8 mouse cellular contexts compared by ENCODE assay signal in the genomic region with DNA sequence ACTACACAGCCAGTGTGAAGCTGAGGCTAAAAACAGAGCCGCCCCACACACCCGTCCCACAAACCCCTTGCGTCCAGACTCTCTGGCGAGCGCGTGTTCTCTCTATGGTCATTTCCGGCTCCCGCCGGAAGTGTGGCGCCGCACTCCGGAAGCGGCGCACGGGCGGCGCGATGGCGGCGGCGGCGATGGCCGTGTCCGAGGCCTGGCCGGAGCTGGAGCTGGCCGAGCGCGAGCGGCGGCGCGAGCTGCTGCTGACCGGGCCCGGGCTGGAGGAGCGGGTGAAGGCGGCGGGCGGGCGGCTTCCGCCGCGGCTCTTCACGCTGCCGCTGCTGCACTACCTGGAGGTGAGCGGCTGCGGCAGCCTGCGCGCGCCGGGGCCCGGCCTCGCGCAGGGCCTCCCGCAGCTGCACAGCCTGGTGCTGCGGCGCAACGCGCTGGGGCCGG. TPM values are rescaled to one million over a fixed set of nuclear protein-coding genes. Genes with fewer than 3 reads are reported as not detected.
DNase-seq lines count a peak whose midpoint lies in the region.

Gene Lrrc47, plus strand, starts transcription at position 86 of the 444 bp plus-strand sequence.

- WGBS in midbrain, embryonic 10.5 days = 0% methylated on average over 59 of the region's 59 CpGs

- H3K4me1 ChIP-seq in midbrain, embryonic 10.5 days = peaks cover 29% of the 10 kb centered on the region

- peak; percentile 90 for DNase-seq in adrenal gland, adult 2 months
- DNase-seq in embryo, embryonic 10 days (ENCODE audit: low spot score) = peak; percentile 88
- DNase-seq in gastrocnemius, postnatal 14 days = peak; percentile 82
- peak; percentile 83 for DNase-seq in induced T-regulatory cell, adult 2 months (ENCODE audit: low read depth)
- DNase-seq in left cerebral cortex, postnatal 36 days (ENCODE audit: low spot score in 2 of 2) = peak; percentile 85
- DNase-seq in midbrain, embryonic 10.5 days (ENCODE audit: low spot score) = peak; percentile 87
- peak; percentile 75 to 82 for DNase-seq in right cerebral cortex, postnatal 36 days (ENCODE audit: low spot score in 2 of 2)
- peak; percentile 77 to 81 for DNase-seq in urinary bladder, postnatal 4 days (ENCODE audit: low spot score in 2 of 2)

- H3K36me3 ChIP-seq in midbrain, embryonic 10.5 days = peaks cover 42% of the 10 kb centered on the region

- H3K9me3 ChIP-seq in midbrain, embryonic 10.5 days (replicated peaks) = no peaks in the 10 kb centered on the region

- no peaks in the 10 kb centered on the region for H3K27me3 ChIP-seq in midbrain, embryonic 10.5 days (ENCODE audit: low read depth, poor library complexity, severe bottlenecking)

- peak within 1 kb of the TSS; percentile 89 for H3K27ac ChIP-seq in midbrain, embryonic 10.5 days (replicated peaks)

- H3K4me3 ChIP-seq in midbrain, embryonic 10.5 days = peak within 1 kb of the TSS; percentile 100

- intact Hi-C loops in gastrocnemius, postnatal 14 days (cut with DNase I; ENCODE audit: low total_unique reads) = no loop called here
- intact Hi-C loops in left cerebral cortex, postnatal 36 days (cut with DNase I) = loop anchor here (2.0 to 5.0 kb wide), 2 partner anchors 37 to 54 kb away; partner anchors contain the start of genes A430005L14Rik, Cep104 and Dffb

RNA-seq across cellular contexts. Expression of gene Lrrc47, which starts in this region (rescaled TPM):
- 10 to 100 TPM; 39.7 to 53.8 TPM for total RNA-seq in adrenal gland, adult 2 months (2021)
- 75.9 and 89.1 TPM in 2 replicates for polyA plus RNA-seq in adrenal gland, adult 2 months (2012; rRNA removed)
- total RNA-seq in gastrocnemius, postnatal 14 days (2021) = 10 to 100 TPM; 20.6 to 27.7 TPM
- total RNA-seq in left cerebral cortex, postnatal 36 days (2021) = 10 to 100 TPM; 63.2 to 63.8 TPM
- polyA plus RNA-seq in midbrain, embryonic 10.5 days (2016; fragmentation: Nextera tagmentation; extraction: Ambion mirVana) = 21.3 and 23.0 TPM in 2 replicates

Comparison
In these comparisons a context has a peak if more than half of its experiments do, and no peak if none do; other contexts are left out.
1. Peak in every context shown above with its lines: DNase-seq, H3K4me3 ChIP-seq and H3K27ac ChIP-seq.